Mouse (Mus musculus) kidney, postnatal 0 days (tissue): ENCODE data around the gene Hcar2. TPM values are rescaled to one million over a fixed set of nuclear protein-coding genes. Genes with fewer than 3 reads are reported as not detected.

Experiments used
- ATAC-seq: fragments of 200-750 bp; cut with Nextera tagmentation; replicated peaks from 2 replicates; pipeline ENCODE4 v1.8.0; 2017; ENCODE audit warnings: low read depth, moderate number of reproducible peaks, moderate TSS enrichment, moderate library complexity; ENCODE audit not compliant: low FRiP score
- DNase-seq: peaks from one replicate; pipeline ENCODE4 v3.0.0-alpha.2; 2016; ENCODE audit warnings: low spot score
- H3K27ac ChIP-seq: fragments of 300-500 bp; sonication (generic); 2 replicates; pipeline ENCODE4 v1.5.1; 2014; ENCODE audit warnings: mild to moderate bottlenecking
- H3K27me3 ChIP-seq: fragments of 300-500 bp; sonication (generic); 2 replicates; pipeline ENCODE4 v1.6.1; 2014; ENCODE audit warnings: low read length, mixed read lengths; ENCODE audit not compliant: insufficient read depth
- H3K36me3 ChIP-seq: fragments of 300-500 bp; sonication (generic); 2 replicates; pipeline ENCODE4 v1.6.1; 2014; ENCODE audit warnings: low read length, mixed read lengths; ENCODE audit not compliant: insufficient read depth
- H3K4me1 ChIP-seq: fragments of 300-500 bp; sonication (generic); replicated peaks from 2 replicates; pipeline ENCODE4 v1.6.1; 2014; ENCODE audit warnings: antibody characterized with exemption, low read length, mixed read lengths; ENCODE audit not compliant: insufficient read depth
- H3K4me2 ChIP-seq: fragments of 300-500 bp; sonication (generic); 2 replicates; pipeline ENCODE4 v1.6.1; 2014; ENCODE audit warnings: mild to moderate bottlenecking, low read length, moderate library complexity, mixed read lengths
- H3K4me3 ChIP-seq: fragments of 300-500 bp; sonication (generic); replicated peaks from 2 replicates; pipeline ENCODE4 v1.5.1; 2014; ENCODE audit warnings: low read depth, low read length
- H3K9ac ChIP-seq: fragments of 300-500 bp; sonication (generic); 2 replicates; pipeline ENCODE4 v1.6.1; 2014; ENCODE audit warnings: low read depth, low read length
- H3K9me3 ChIP-seq: fragments of 300-500 bp; sonication (generic); replicated peaks from 2 replicates; pipeline ENCODE4 v1.6.1; 2016; ENCODE audit warnings: low read length, inconsistent platforms, mixed read lengths
- CTCF ChIP-seq: IDR thresholded peaks from 2 replicates; pipeline ENCODE4 v1.5.1; 2016; ENCODE audit warnings: antibody characterized with exemption, low read depth, mild to moderate bottlenecking, moderate library complexity
- WGBS: fragments of 180-500 bp; shearing (Covaris S2); extraction: QIAGEN DNeasy Blood & Tissue Kit; methylation state at CpG from one replicate; pipeline ENCODE4 v1.1.7; 2014; 5-methylcytosine and 5-hydroxymethylcytosine counted together
- polyA plus RNA-seq: library from polyadenylated mRNA; unstranded; fragments of >200 nt; fragmentation: Nextera tagmentation; extraction: Ambion mirVana; gene quantifications from 2 replicates; pipeline ENCODE4 v1.2.1, GENCODE M21; 2015

Hcar2 gene
- polyA plus RNA-seq, 1 experiment from 2014 or later: not detected

- Histone ChIP-seq H3K36me3 (no peaks in the 10 kb centered on the region), H3K27ac (no peak overlapping the region), H3K4me1 (0 out of 2 replicates have a peak, but pooled peaks cover 9% of the 10 kb centered on the region), H3K9me3 (no peaks in the 10 kb centered on the region), H3K4me3 (no peak overlapping the region), H3K4me2 (no peak overlapping the region), H3K27me3 (no peaks in the 10 kb centered on the region), H3K9ac (no peak overlapping the region)
- 80% methylated on average over 7 of the region's 7 CpGs for WGBS
- DNase-seq: no peak
- TF ChIP-seq CTCF: no peak
- no peak for ATAC-seq
Observed at GRCm38 (mm10) chr5:123816891-123817290, 48.4 kb downstream of the Hcar2 start.

Other genes starting within 250 kb of the Hcar2 start
- 21.6 and 26.8 TPM in 2 replicates for gene Clip1, start 180.9 kb downstream of the Hcar2 start, polyA plus RNA-seq
- gene Zcchc8, start 144.4 kb downstream of the Hcar2 start, polyA plus RNA-seq: 59.1 and 63.8 TPM in 2 replicates
- 117 and 120 TPM in 2 replicates for gene Rsrc2, start 116.1 kb downstream of the Hcar2 start, polyA plus RNA-seq
- gene Kntc1, start 115.8 kb downstream of the Hcar2 start, polyA plus RNA-seq: 9.4 and 10.7 TPM in 2 replicates
- gene Hcar1, start 14.5 kb upstream of the Hcar2 start, polyA plus RNA-seq: 3.3 and 3.6 TPM in 2 replicates
- 128 and 133 TPM in 2 replicates for gene Denr, start 41.7 kb upstream of the Hcar2 start, polyA plus RNA-seq
- gene Gm43518, start 61.9 kb upstream of the Hcar2 start, polyA plus RNA-seq: 1.0 and 1.6 TPM in 2 replicates
- gene Ccdc62, start 65.2 kb upstream of the Hcar2 start, polyA plus RNA-seq: 6.4 and 7.1 TPM in 2 replicates
- 24.8 and 28.4 TPM in 2 replicates for gene Hip1r, start 108.1 kb upstream of the Hcar2 start, polyA plus RNA-seq
- gene Vps37b, start 166.8 kb upstream of the Hcar2 start, polyA plus RNA-seq: 30.7 and 31.7 TPM in 2 replicates
- 3.3 TPM in 2 replicates for gene Abcb9, start 230.3 kb upstream of the Hcar2 start, polyA plus RNA-seq
- 30.3 and 31.6 TPM in 2 replicates for gene Ogfod2, start 246.8 kb upstream of the Hcar2 start, polyA plus RNA-seq